In the genomic region with DNA sequence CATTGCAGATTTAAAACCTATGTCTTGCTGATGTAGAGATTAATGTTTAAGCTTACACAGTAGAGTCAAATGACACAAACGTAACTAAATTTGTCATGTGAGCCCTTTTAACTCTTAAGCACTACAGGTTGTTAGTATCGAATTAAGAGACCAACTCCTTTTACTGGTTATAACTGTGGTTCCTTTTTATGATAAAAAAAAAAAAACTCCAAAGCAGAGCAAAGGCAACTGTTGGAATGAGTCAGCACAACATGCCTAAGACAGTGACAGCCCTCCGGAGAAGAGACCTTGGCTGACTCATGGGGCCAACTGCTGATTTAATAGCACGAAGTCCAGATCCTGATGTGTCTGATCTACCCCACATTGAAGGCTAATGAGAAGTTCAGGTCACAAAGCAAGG, we compare ENCODE assay signal across 11 mouse cellular contexts.
DNase-seq lines count a peak whose midpoint lies in the region; ATAC-seq lines count a peak whose summit lies in the region.
"Had no signal": no experiment of that assay in that cellular context is flagged by ENCODE, and none has a peak within 500 bp of the region (broad histone marks: within the 10 kb centered on the region; RNA-seq: fewer than 3 reads in every experiment).

No protein-coding gene starts in this region.

- no peaks in the 10 kb centered on the region for H3K9me3 ChIP-seq in megakaryocyte, embryonic 14.5 days
- H3K9me3 ChIP-seq: heart, embryonic 12.5 days had no signal

- peak; percentile 86 for DNase-seq in adrenal gland, adult 2 months
- no peak for DNase-seq in adrenal gland, adult 18-20 months (ENCODE audit: low spot score in 2 of 2)
- peak; percentile 69 for DNase-seq in NIH3T3 (ENCODE audit: low read depth)
- no peak for DNase-seq in heart, postnatal 10 days
- DNase-seq in gastrocnemius, postnatal 4 days (ENCODE audit: low spot score in 2 of 2), result no peak
- no peak for DNase-seq in thymus, postnatal 36 days
- DNase-seq: layer of hippocampus, postnatal 36 days; lung, postnatal 36 days had no signal

- peak; percentile 72 for ATAC-seq in erythroblast, adult 5-6 weeks (replicated peaks; ENCODE audit: low FRiP score, poor library complexity, severe bottlenecking)

- H3K4me3 ChIP-seq in megakaryocyte, embryonic 14.5 days (replicated peaks), result peak overlapping the region; percentile 31
- H3K4me3 ChIP-seq: heart, embryonic 12.5 days had no signal

- H3K36me3 ChIP-seq in megakaryocyte, embryonic 14.5 days (replicated peaks; ENCODE audit: low read length), result peaks cover 53% of the 10 kb centered on the region

- H3K4me1 ChIP-seq in megakaryocyte, embryonic 14.5 days, result peaks cover 94% of the 10 kb centered on the region

- no peaks in the 10 kb centered on the region for H3K27me3 ChIP-seq in megakaryocyte, embryonic 14.5 days (replicated peaks)
- H3K27me3 ChIP-seq: heart, embryonic 12.5 days had no signal

- intact Hi-C loops in heart, postnatal 10 days (cut with DNase I), result no loop called here

Comparison
In these comparisons a context has a peak if more than half of its experiments do, and no peak if none do; other contexts are left out.
1. DNase-seq: peak in adrenal gland, adult 2 months (single experiment) and NIH3T3 (single experiment); none in adrenal gland, adult 18-20 months (0 of 2), heart, postnatal 10 days (0 of 2), gastrocnemius, postnatal 4 days (0 of 2) and thymus, postnatal 36 days (0 of 2).